In genomic region chr2:155591676-155592075, GRCm38 (mm10) we compare ENCODE assay signal across 8 mouse cellular contexts. TPM values are rescaled to one million over a fixed set of nuclear protein-coding genes. Genes with fewer than 3 reads are reported as not detected.
DNase-seq lines count a peak whose midpoint lies in the region; ATAC-seq lines count a peak whose summit lies in the region.

No protein-coding gene starts in this region.

- WGBS in heart, embryonic 14.5 days, result 5% methylated on average over 6 of the region's 6 CpGs
- 6% methylated on average over 6 of the region's 6 CpGs for WGBS in intestine, embryonic 14.5 days
- 11% methylated on average over 6 of the region's 6 CpGs for WGBS in liver, embryonic 16.5 days (ENCODE audit: insufficient replicate concordance)

- peaks cover 7 to 10% of the 10 kb centered on the region in 2 experiments; a peak in 2 of 4 replicates for H3K4me1 ChIP-seq in heart, embryonic 14.5 days (ENCODE audit: control insufficient read depth in 2 of 2, insufficient read depth in 2 of 2, low read length in 2 of 2)
- H3K4me1 ChIP-seq in intestine, embryonic 14.5 days (replicated peaks; ENCODE audit: control insufficient read depth, insufficient read depth, low read length), result peaks cover 6% of the 10 kb centered on the region; the same call in 1 of the 2 replicates
- peaks cover 58% of the 10 kb centered on the region for H3K4me1 ChIP-seq in liver, embryonic 16.5 days (ENCODE audit: control insufficient read depth, low read depth, low read length)

- ATAC-seq in heart, embryonic 14.5 days (ENCODE audit: insufficient number of reproducible peaks, insufficient read depth, low FRiP score, low read depth), result no peak
- no peak for ATAC-seq in intestine, embryonic 14.5 days (replicated peaks; ENCODE audit: low FRiP score, low TSS enrichment, low read depth)
- no peak for ATAC-seq in liver, embryonic 16.5 days (ENCODE audit: low read depth)

- H3K27me3 ChIP-seq in heart, embryonic 14.5 days (ENCODE audit: control insufficient read depth, insufficient read depth, low read length), result no peaks in the 10 kb centered on the region; the same call in 1 of the 2 replicates
- H3K27me3 ChIP-seq in intestine, embryonic 14.5 days (replicated peaks; ENCODE audit: control insufficient read depth, insufficient read depth, low read length), result no peaks in the 10 kb centered on the region
- H3K27me3 ChIP-seq in liver, embryonic 16.5 days (ENCODE audit: control insufficient read depth, insufficient read depth, low read depth, low read length), result no peaks in the 10 kb centered on the region

- H3K36me3 ChIP-seq in heart, embryonic 14.5 days (ENCODE audit: control insufficient read depth, insufficient read depth, low read length), result no peaks in the 10 kb centered on the region
- H3K36me3 ChIP-seq in intestine, embryonic 14.5 days (ENCODE audit: control insufficient read depth, insufficient read depth, low read length), result no peaks in the 10 kb centered on the region
- no peaks in the 10 kb centered on the region; the same call in 1 of the 2 replicates for H3K36me3 ChIP-seq in liver, embryonic 16.5 days (ENCODE audit: control insufficient read depth, insufficient read depth)

- intact Hi-C loops in heart, postnatal 36 days (cut with DNase I), result no loop called here

- H3K9me3 ChIP-seq in heart, embryonic 14.5 days (ENCODE audit: control insufficient read depth, low read length), result no peaks in the 10 kb centered on the region
- no peaks in the 10 kb centered on the region for H3K9me3 ChIP-seq in intestine, embryonic 14.5 days (ENCODE audit: control insufficient read depth, low read length)
- H3K9me3 ChIP-seq in liver, embryonic 16.5 days (replicated peaks; ENCODE audit: control insufficient read depth, low read length), result no peaks in the 10 kb centered on the region

- no peak for DNase-seq in heart, postnatal 36 days
- peak; percentile 30 for DNase-seq in brain, adult 2 months (ENCODE audit: low read depth, low spot score)
- no peak for DNase-seq in intestine, embryonic 14.5 days (ENCODE audit: low spot score)
- DNase-seq in ovary, postnatal 36 days (ENCODE audit: low spot score), result no peak
- no peak for DNase-seq in layer of hippocampus, postnatal 10 days (ENCODE audit: low spot score in 2 of 2)
- DNase-seq in adrenal gland, adult (ENCODE audit: inconsistent age in 2 of 2, low spot score in 1 of 2), result no peak

- peak overlapping the region; percentile 77 for H3K4me2 ChIP-seq in heart, embryonic 14.5 days (ENCODE audit: low read length)
- peak overlapping the region; percentile 69 for H3K4me2 ChIP-seq in intestine, embryonic 14.5 days (ENCODE audit: low read length)
- peak overlapping the region; percentile 67 for H3K4me2 ChIP-seq in liver, embryonic 16.5 days (ENCODE audit: low read depth, low read length)

- peak overlapping the region; percentile 81 to 90 for H3K27ac ChIP-seq in heart, embryonic 14.5 days (replicated peaks in 1 of 2; ENCODE audit: control insufficient read depth in 1 of 2, insufficient read depth in 1 of 2, low read depth in 2 of 2, low read length in 2 of 2)
- peak overlapping the region; percentile 82 for H3K27ac ChIP-seq in intestine, embryonic 14.5 days (ENCODE audit: low read depth)
- H3K27ac ChIP-seq in liver, embryonic 16.5 days (ENCODE audit: low read length), result peak overlapping the region; percentile 89

- peak overlapping the region; percentile 85 for H3K9ac ChIP-seq in heart, embryonic 14.5 days (ENCODE audit: low read length)
- H3K9ac ChIP-seq in intestine, embryonic 14.5 days (ENCODE audit: low read length), result peak overlapping the region; percentile 77
- H3K9ac ChIP-seq in liver, embryonic 16.5 days (ENCODE audit: low read depth, low read length), result peak overlapping the region; percentile 83

- H3K4me3 ChIP-seq in heart, embryonic 14.5 days (ENCODE audit: control insufficient read depth in 1 of 2, insufficient read depth in 1 of 2, low read depth in 1 of 2, low read length in 2 of 2), result peak overlapping the region; percentile 59 to 62
- H3K4me3 ChIP-seq in intestine, embryonic 14.5 days (ENCODE audit: low read depth, low read length), result peak overlapping the region; percentile 67
- H3K4me3 ChIP-seq in liver, embryonic 16.5 days (ENCODE audit: low read depth, low read length), result peak overlapping the region; percentile 81

RNA-seq across cellular contexts. Expression of gene Gss, which starts 0.9 kb away (rescaled TPM):
- 22.2 and 23.9 TPM in 2 replicates for polyA plus RNA-seq in heart, embryonic 14.5 days (2014; fragmentation: Nextera tagmentation; extraction: Ambion mirVana)
- total RNA-seq in heart, postnatal 36 days (2021), result 10 to 100 TPM; 14.8 to 16.9 TPM
- 46.1 and 49.6 TPM in 2 replicates for polyA plus RNA-seq in intestine, embryonic 14.5 days (2014; fragmentation: Nextera tagmentation; extraction: Ambion mirVana)
- polyA plus RNA-seq in liver, embryonic 16.5 days (2015; fragmentation: Nextera tagmentation; extraction: Ambion mirVana), result 77.8 and 81.1 TPM in 2 replicates
- total RNA-seq in layer of hippocampus, postnatal 10 days (2021), result 10 to 100 TPM; 11.6 to 15.2 TPM

RNA-seq across cellular contexts. Expression of gene Myh7b, which starts 19.3 kb away (rescaled TPM):
- polyA plus RNA-seq in heart, embryonic 14.5 days (2014; fragmentation: Nextera tagmentation; extraction: Ambion mirVana), result 26.5 and 27.3 TPM in 2 replicates
- 10 to 100 TPM; 25.3 to 30.2 TPM for total RNA-seq in heart, postnatal 36 days (2021)
- 0.20 and 0.62 TPM in 2 replicates for polyA plus RNA-seq in intestine, embryonic 14.5 days (2014; fragmentation: Nextera tagmentation; extraction: Ambion mirVana)
- polyA plus RNA-seq in liver, embryonic 16.5 days (2015; fragmentation: Nextera tagmentation; extraction: Ambion mirVana), result 0.94 and 1.7 TPM in 2 replicates
- total RNA-seq in layer of hippocampus, postnatal 10 days (2021), result 1 to 10 TPM; 2.6 to 4.2 TPM

Comparison
In these comparisons a context has a peak if more than half of its experiments do, and no peak if none do; other contexts are left out.
1. RNA of gene Myh7b, which starts 19.3 kb away (polyA plus RNA-seq): 26.5 to 27.3 TPM in heart, embryonic 14.5 days; 0.94 to 1.7 TPM in liver, embryonic 16.5 days and 0.20 to 0.62 TPM in intestine, embryonic 14.5 days; every median in the first group is over 10 times any median in the second.
2. Peak in every context shown above with its lines, with median percentiles within 50 percentile points of each other: H3K27ac ChIP-seq, H3K4me2 ChIP-seq, H3K4me3 ChIP-seq and H3K9ac ChIP-seq.